8 mouse cellular contexts compared by ENCODE assay signal in genomic region chr3:109027515-109027987, GRCm38 (mm10). TPM values are rescaled to one million over a fixed set of nuclear protein-coding genes. Genes with fewer than 3 reads are reported as not detected.
DNase-seq lines count a peak whose midpoint lies in the region; ATAC-seq lines count a peak whose summit lies in the region.

TSS of gene Fam102b (minus strand) at chr3:109027607.

- peaks cover 18% of the 10 kb centered on the region for H3K4me1 ChIP-seq in intestine, embryonic 14.5 days (replicated peaks; ENCODE audit: control insufficient read depth, insufficient read depth, low read length)
- H3K4me1 ChIP-seq in midbrain, embryonic 10.5 days, result peaks cover 54% of the 10 kb centered on the region

- peak within 1 kb of the TSS; percentile 84 for H3K27ac ChIP-seq in intestine, embryonic 14.5 days (ENCODE audit: low read depth)
- H3K27ac ChIP-seq in midbrain, embryonic 10.5 days (replicated peaks), result peak within 1 kb of the TSS; percentile 86

- no peaks in the 10 kb centered on the region for H3K27me3 ChIP-seq in intestine, embryonic 14.5 days (replicated peaks; ENCODE audit: control insufficient read depth, insufficient read depth, low read length)
- H3K27me3 ChIP-seq in midbrain, embryonic 10.5 days (ENCODE audit: low read depth, poor library complexity, severe bottlenecking), result peaks cover 5% of the 10 kb centered on the region

- WGBS in intestine, embryonic 14.5 days, result under 1% methylated on average over 53 of the region's 54 CpGs
- WGBS in midbrain, embryonic 10.5 days, result under 1% methylated on average over 35 of the region's 54 CpGs

- no peaks in the 10 kb centered on the region for H3K9me3 ChIP-seq in intestine, embryonic 14.5 days (ENCODE audit: control insufficient read depth, low read length)
- H3K9me3 ChIP-seq in midbrain, embryonic 10.5 days (replicated peaks), result no peaks in the 10 kb centered on the region

- peak; percentile 83 for ATAC-seq in intestine, embryonic 14.5 days (replicated peaks; ENCODE audit: low FRiP score, low TSS enrichment, low read depth)

- peak; percentile 72 for DNase-seq in adrenal gland, adult 8-10 months
- DNase-seq in embryo, embryonic 11 days, result peak; percentile 94
- DNase-seq in gastrocnemius, postnatal 25 days, result peak; percentile 92
- DNase-seq in intestine, embryonic 14.5 days (ENCODE audit: low spot score), result peak; percentile 83
- DNase-seq in left cerebral cortex, postnatal 36 days (ENCODE audit: low spot score in 2 of 2), result peak; percentile 83 to 91
- DNase-seq in midbrain, embryonic 10.5 days (ENCODE audit: low spot score), result peak; percentile 87
- DNase-seq in right cerebral cortex, postnatal 36 days (ENCODE audit: low spot score in 2 of 2), result peak; percentile 72 to 73
- peak; percentile 90 to 91 for DNase-seq in urinary bladder, postnatal 4 days (ENCODE audit: low spot score in 2 of 2)

- intact Hi-C loops in left cerebral cortex, postnatal 36 days (cut with DNase I), result loop anchor here (2.0 to 5.0 kb wide), 3 partner anchors 35 to 465 kb away; no protein-coding TSS in a partner anchor

- peak within 1 kb of the TSS; percentile 79 for H3K4me3 ChIP-seq in intestine, embryonic 14.5 days (ENCODE audit: low read depth, low read length)
- peak within 1 kb of the TSS; percentile 70 for H3K4me3 ChIP-seq in midbrain, embryonic 10.5 days

- no peaks in the 10 kb centered on the region for H3K36me3 ChIP-seq in intestine, embryonic 14.5 days (ENCODE audit: control insufficient read depth, insufficient read depth, low read length)
- H3K36me3 ChIP-seq in midbrain, embryonic 10.5 days, result no peaks in the 10 kb centered on the region

- H3K4me2 ChIP-seq in intestine, embryonic 14.5 days (ENCODE audit: low read length), result peak within 1 kb of the TSS; percentile 69

- peak within 1 kb of the TSS; percentile 85 for H3K9ac ChIP-seq in intestine, embryonic 14.5 days (ENCODE audit: low read length)

RNA-seq across cellular contexts. Expression of gene Fam102b, which starts in this region (rescaled TPM):
- total RNA-seq in adrenal gland, adult 8-10 months (2022), result 1 to 10 TPM; 5.1 to 9.5 (median 6.9) TPM
- 1 to 10 TPM; 6.3 to 7.4 TPM for total RNA-seq in gastrocnemius, postnatal 25 days (2021)
- 10.3 and 11.8 TPM in 2 replicates for polyA plus RNA-seq in intestine, embryonic 14.5 days (2014; fragmentation: Nextera tagmentation; extraction: Ambion mirVana)
- 10 to 100 TPM; 33.3 to 36.6 TPM for total RNA-seq in left cerebral cortex, postnatal 36 days (2021)
- 4.2 and 5.3 TPM in 2 replicates for polyA plus RNA-seq in midbrain, embryonic 10.5 days (2016; fragmentation: Nextera tagmentation; extraction: Ambion mirVana)

Comparison
In these comparisons a context has a peak if more than half of its experiments do, and no peak if none do; other contexts are left out.
1. Peak in every context shown above with its lines: DNase-seq, ATAC-seq, H3K4me3 ChIP-seq and H3K27ac ChIP-seq.